Mouse (Mus musculus): ENCODE results near the gene Lancl1. TPM values are rescaled to one million over a fixed set of nuclear protein-coding genes. Genes with fewer than 3 reads are reported as not detected.

The Lancl1 gene
- polyA plus RNA-seq, 1 experiment from 2014 or later: 77.7 TPM

DNA sequence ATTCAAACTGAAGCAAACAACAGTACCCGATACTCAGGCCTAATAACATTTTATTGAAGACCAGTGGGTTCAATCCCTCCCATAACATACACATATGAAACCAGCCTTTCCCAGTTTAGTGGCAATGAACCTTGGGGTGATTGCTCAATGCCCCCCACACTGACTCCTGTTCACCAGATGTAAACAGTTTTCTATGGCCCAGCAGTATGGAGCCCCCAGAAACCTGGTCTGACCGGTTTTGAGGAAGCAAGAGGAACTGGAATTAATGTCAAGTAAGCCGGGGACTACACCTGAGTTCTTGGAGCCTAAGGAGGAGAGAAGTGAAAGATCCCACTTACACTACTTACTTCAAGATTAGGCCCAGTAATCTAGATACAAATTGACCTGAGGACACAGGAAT is 38.2 kb downstream of the Lancl1 start:
- peaks cover 20% of the 10 kb centered on the region for H3K4me1 ChIP-seq (ENCODE audit: control insufficient read depth, insufficient read depth, low read length)
- H3K27ac ChIP-seq (ENCODE audit: low read length): 0 out of 2 replicates have a peak overlapping the region, but pooled peaks have one; percentile 19
- H3K9ac ChIP-seq (ENCODE audit: low read length): no peak overlapping the region
- H3K36me3 ChIP-seq (ENCODE audit: control insufficient read depth, insufficient read depth, low read length): peaks cover 6% of the 10 kb centered on the region; the same call in 1 of the 2 replicates
- no peaks in the 10 kb centered on the region for H3K9me3 ChIP-seq (replicated peaks; ENCODE audit: control insufficient read depth, low read length)
- no peak overlapping the region for H3K4me3 ChIP-seq (replicated peaks; ENCODE audit: low read length)
- H3K27me3 ChIP-seq (ENCODE audit: control insufficient read depth, insufficient read depth, low read length): no peaks in the 10 kb centered on the region
- WGBS: 61% methylated on average over 3 of the region's 3 CpGs
- no peak overlapping the region for H3K4me2 ChIP-seq (ENCODE audit: low read depth, low read length)
- ATAC-seq (ENCODE audit: insufficient read depth, low FRiP score): peak; percentile 59; the same call in 1 of the 2 replicates

DNA sequence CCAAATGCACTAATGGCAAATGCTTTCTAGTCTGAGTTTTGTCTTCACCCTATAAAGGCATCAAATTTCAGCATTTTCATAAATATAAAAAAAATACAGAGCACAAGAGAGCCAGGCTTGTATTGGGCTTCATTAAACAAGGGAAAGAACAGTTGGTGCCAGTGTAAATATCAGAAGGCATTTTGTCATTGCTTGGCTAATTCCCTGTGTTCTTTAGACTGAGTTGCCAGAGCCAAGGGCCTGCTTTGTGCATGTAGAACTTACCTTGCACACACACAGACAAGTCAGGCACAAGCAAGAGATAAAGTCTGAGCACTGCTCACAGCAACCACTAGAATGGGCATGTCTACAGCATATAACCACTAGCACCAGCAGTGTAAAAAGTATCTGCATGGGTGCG is 40.1 kb downstream of the Lancl1 start:
- Histone ChIP-seq H3K9ac (ENCODE audit: low read length) (no peak overlapping the region), H3K4me1 (ENCODE audit: control insufficient read depth, insufficient read depth, low read length) (peaks cover 20% of the 10 kb centered on the region), H3K4me2 (ENCODE audit: low read depth, low read length) (no peak overlapping the region), H3K27me3 (ENCODE audit: control insufficient read depth, insufficient read depth, low read length) (no peaks in the 10 kb centered on the region), H3K4me3 (replicated peaks; ENCODE audit: low read length) (no peak overlapping the region), H3K36me3 (ENCODE audit: control insufficient read depth, insufficient read depth, low read length) (peaks cover 6% of the 10 kb centered on the region; the same call in 1 of the 2 replicates), H3K9me3 (replicated peaks; ENCODE audit: control insufficient read depth, low read length) (no peaks in the 10 kb centered on the region), H3K27ac (ENCODE audit: low read length) (no peak overlapping the region)
- no peak for ATAC-seq (ENCODE audit: insufficient read depth, low FRiP score)
- 90% methylated on average over 1 of the region's 1 CpGs for WGBS

DNA sequence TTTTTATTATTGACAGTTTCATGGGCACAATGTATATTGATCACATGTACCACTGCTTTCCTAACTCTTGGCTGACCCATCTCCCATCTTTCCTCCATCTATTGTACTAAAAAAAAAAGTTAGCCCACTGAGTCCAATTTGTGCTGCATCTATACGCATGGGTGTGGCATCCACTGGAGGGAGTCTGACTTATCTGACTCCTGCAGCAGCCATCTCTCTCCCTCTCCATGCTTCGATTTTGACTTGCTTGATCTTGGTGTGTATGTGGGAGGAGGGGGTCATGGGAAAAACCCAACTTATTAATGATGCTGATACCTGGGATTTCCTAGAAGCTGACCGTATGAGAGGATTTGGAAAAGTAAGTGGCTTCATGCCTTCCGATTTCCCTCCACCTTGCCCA is 40.5 kb downstream of the Lancl1 start:
- no peak overlapping the region for H3K4me3 ChIP-seq (replicated peaks; ENCODE audit: low read length)
- 85% methylated on average over 4 of the region's 4 CpGs for WGBS
- H3K9me3 ChIP-seq (replicated peaks; ENCODE audit: control insufficient read depth, low read length): no peaks in the 10 kb centered on the region
- ATAC-seq (ENCODE audit: insufficient read depth, low FRiP score): no peak
- no peak overlapping the region for H3K4me2 ChIP-seq (ENCODE audit: low read depth, low read length)
- no peak overlapping the region for H3K27ac ChIP-seq (ENCODE audit: low read length)
- no peaks in the 10 kb centered on the region for H3K27me3 ChIP-seq (ENCODE audit: control insufficient read depth, insufficient read depth, low read length)
- H3K9ac ChIP-seq (ENCODE audit: low read length): no peak overlapping the region
- peaks cover 6% of the 10 kb centered on the region; the same call in 1 of the 2 replicates for H3K36me3 ChIP-seq (ENCODE audit: control insufficient read depth, insufficient read depth, low read length)
- H3K4me1 ChIP-seq (ENCODE audit: control insufficient read depth, insufficient read depth, low read length): peaks cover 20% of the 10 kb centered on the region

DNA sequence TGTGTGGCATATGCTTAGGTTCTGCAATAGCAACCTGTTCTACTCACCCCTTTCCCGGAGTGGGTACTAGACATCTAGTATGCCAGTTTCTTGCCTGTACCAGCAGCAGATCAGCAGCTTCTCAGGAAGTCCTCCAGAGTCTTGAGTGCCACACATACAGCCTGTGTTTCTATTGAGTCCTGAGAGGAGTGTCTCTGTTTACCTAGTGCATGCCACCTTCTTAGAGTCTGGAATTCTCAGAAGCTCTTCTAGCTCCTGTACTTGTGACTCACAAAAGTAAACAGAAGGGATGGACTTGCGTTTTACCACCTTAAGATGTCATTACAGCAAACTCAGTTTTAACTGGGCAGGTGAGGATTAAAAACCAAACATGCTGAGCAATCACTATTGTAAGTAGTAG is 41.9 kb downstream of the Lancl1 start:
- Histone ChIP-seq H3K4me3 (replicated peaks; ENCODE audit: low read length) (no peak overlapping the region), H3K4me2 (ENCODE audit: low read depth, low read length) (no peak overlapping the region), H3K9me3 (replicated peaks; ENCODE audit: control insufficient read depth, low read length) (no peaks in the 10 kb centered on the region), H3K27ac (ENCODE audit: low read length) (peak overlapping the region; percentile 61), H3K27me3 (ENCODE audit: control insufficient read depth, insufficient read depth, low read length) (no peaks in the 10 kb centered on the region), H3K9ac (ENCODE audit: low read length) (no peak overlapping the region), H3K4me1 (ENCODE audit: control insufficient read depth, insufficient read depth, low read length) (peaks cover 18% of the 10 kb centered on the region; the same call in 1 of the 2 replicates), H3K36me3 (ENCODE audit: control insufficient read depth, insufficient read depth, low read length) (no peaks in the 10 kb centered on the region)
- 66% methylated on average over 2 of the region's 2 CpGs for WGBS
- ATAC-seq (ENCODE audit: insufficient read depth, low FRiP score): peak; percentile 82; the same call in 1 of the 2 replicates

DNA sequence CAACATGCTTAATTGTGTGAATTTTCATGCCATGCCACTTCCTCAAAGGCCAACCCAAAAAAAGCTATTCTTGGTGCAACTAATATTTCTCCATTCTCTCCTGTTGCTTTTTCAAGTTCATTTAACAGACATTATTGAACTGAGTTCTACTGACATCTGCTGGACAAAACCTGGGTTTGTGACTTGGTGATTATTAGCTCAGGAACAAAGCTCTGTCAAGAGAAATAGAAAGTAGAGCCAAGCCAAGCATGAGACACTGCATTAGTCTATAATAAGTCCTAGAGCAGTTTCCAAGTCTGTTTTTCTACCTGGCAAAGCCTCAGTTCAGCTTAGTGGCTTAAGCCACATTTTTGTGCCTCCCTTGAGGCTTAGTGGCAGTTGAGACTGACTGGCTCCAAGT is 45.9 kb downstream of the Lancl1 start:
- H3K9ac ChIP-seq (ENCODE audit: low read length): no peak overlapping the region
- H3K36me3 ChIP-seq (ENCODE audit: control insufficient read depth, insufficient read depth, low read length): no peaks in the 10 kb centered on the region
- H3K27ac ChIP-seq (ENCODE audit: low read length): no peak overlapping the region
- peaks cover 8% of the 10 kb centered on the region; the same call in 1 of the 2 replicates for H3K4me1 ChIP-seq (ENCODE audit: control insufficient read depth, insufficient read depth, low read length)
- H3K4me3 ChIP-seq (replicated peaks; ENCODE audit: low read length): no peak overlapping the region
- no peaks in the 10 kb centered on the region for H3K27me3 ChIP-seq (ENCODE audit: control insufficient read depth, insufficient read depth, low read length)
- no peak overlapping the region for H3K4me2 ChIP-seq (ENCODE audit: low read depth, low read length)
- ATAC-seq (ENCODE audit: insufficient read depth, low FRiP score): no peak; the same call in 1 of the 2 replicates
- no peaks in the 10 kb centered on the region for H3K9me3 ChIP-seq (replicated peaks; ENCODE audit: control insufficient read depth, low read length)

DNA sequence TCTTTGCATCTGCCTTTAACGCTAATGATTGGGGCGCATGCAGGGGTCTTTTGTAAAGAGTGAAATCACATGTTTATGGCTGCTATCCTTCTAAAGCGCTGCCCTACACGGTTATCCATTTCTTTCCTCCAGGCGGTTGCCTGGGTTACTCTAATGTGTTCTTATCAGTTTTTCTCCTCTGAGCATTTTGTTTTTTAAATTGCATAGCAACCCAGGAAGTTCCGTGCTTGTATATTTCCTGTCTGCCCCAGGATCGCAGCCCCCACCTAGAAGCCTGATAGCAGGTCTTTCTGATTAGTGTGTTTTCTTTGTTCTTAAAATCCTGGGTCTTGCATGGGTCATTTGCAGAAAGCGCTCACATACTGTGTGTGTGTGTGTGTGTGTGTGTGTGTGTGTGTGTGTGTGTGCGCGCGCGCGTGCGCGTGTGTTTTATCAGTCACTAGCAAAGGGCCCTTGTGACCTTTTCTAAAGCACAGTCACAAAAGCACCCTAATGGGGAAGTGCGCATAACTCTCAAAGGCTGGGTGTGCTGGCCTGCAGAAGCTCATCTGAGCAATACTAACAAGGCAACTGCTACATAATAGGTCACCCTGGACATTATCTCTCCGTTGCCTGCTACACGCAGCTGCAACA is 51.0 kb downstream of the Lancl1 start:
- Histone ChIP-seq H3K9ac (ENCODE audit: low read length) (no peak overlapping the region), H3K36me3 (ENCODE audit: control insufficient read depth, insufficient read depth, low read length) (no peaks in the 10 kb centered on the region), H3K4me2 (ENCODE audit: low read depth, low read length) (0 out of 2 replicates have a peak overlapping the region, but pooled peaks have one; percentile 10), H3K27ac (ENCODE audit: low read length) (no peak overlapping the region), H3K4me1 (ENCODE audit: control insufficient read depth, insufficient read depth, low read length) (no peaks in the 10 kb centered on the region), H3K4me3 (replicated peaks; ENCODE audit: low read length) (0 out of 2 replicates have a peak overlapping the region, but pooled peaks have one; percentile 6), H3K9me3 (replicated peaks; ENCODE audit: control insufficient read depth, low read length) (no peaks in the 10 kb centered on the region), H3K27me3 (ENCODE audit: control insufficient read depth, insufficient read depth, low read length) (no peaks in the 10 kb centered on the region)
- WGBS: 54% methylated on average over 18 of the region's 18 CpGs
- peak; percentile 76; the same call in 1 of the 2 replicates for ATAC-seq (ENCODE audit: insufficient read depth, low FRiP score)

DNA sequence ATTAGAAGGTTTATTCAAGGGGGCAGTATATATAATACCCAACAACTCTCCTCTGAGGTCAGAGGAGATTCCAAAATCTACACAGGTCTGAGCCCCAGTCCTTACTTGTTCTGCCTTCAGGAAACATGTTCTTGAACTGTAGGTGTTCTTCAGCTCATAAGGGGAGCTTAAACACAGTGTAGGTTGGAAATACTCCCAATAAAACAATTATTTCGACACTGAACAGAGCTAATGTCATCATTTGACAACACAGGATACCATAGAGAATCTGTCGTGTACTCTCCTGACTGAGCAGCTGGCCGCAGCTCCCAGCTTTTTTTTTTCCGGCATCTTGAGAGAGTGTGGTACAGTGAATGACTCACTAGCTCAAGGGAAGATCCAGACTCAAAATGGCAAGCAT is 52.8 kb downstream of the Lancl1 start:
- no peak for ATAC-seq (ENCODE audit: insufficient read depth, low FRiP score)
- no peak overlapping the region for H3K4me2 ChIP-seq (ENCODE audit: low read depth, low read length)
- no peaks in the 10 kb centered on the region for H3K27me3 ChIP-seq (ENCODE audit: control insufficient read depth, insufficient read depth, low read length)
- no peak overlapping the region for H3K27ac ChIP-seq (ENCODE audit: low read length)
- H3K36me3 ChIP-seq (ENCODE audit: control insufficient read depth, insufficient read depth, low read length): no peaks in the 10 kb centered on the region
- H3K4me1 ChIP-seq (ENCODE audit: control insufficient read depth, insufficient read depth, low read length): no peaks in the 10 kb centered on the region
- H3K9me3 ChIP-seq (replicated peaks; ENCODE audit: control insufficient read depth, low read length): no peaks in the 10 kb centered on the region
- H3K4me3 ChIP-seq (replicated peaks; ENCODE audit: low read length): no peak overlapping the region
- H3K9ac ChIP-seq (ENCODE audit: low read length): no peak overlapping the region
- 66% methylated on average over 4 of the region's 4 CpGs for WGBS

DNA sequence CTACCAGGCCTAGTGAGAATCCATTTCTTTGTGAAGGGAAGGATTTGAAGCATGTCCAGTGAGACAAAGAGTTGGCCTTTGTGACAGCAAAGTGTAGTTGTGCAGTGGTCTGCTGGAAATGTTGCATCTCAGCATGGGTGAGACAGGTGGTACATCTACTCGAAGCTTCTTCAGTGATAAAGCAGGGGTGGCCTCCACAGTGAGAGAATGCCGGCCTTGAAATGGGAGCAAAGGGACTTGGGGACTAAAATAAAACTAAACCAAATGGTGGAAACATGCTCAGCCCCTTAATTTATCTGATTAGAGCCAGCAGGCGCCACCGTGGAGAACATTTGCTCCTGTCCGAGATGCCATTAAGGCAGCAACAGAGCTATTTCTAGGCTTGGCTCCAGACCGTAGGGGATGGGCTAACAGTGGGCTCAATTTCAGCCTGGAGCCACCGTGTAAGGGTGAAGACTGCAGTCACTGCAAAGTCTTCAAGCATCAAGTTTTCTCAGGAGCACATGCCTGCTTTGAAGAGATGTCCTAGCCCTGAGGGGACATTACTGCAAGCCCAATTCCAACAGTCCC is 53.5 kb downstream of the Lancl1 start:
- Histone ChIP-seq H3K27me3 (ENCODE audit: control insufficient read depth, insufficient read depth, low read length) (no peaks in the 10 kb centered on the region), H3K36me3 (ENCODE audit: control insufficient read depth, insufficient read depth, low read length) (no peaks in the 10 kb centered on the region), H3K9me3 (replicated peaks; ENCODE audit: control insufficient read depth, low read length) (no peaks in the 10 kb centered on the region), H3K4me2 (ENCODE audit: low read depth, low read length) (no peak overlapping the region), H3K9ac (ENCODE audit: low read length) (no peak overlapping the region), H3K27ac (ENCODE audit: low read length) (no peak overlapping the region), H3K4me1 (ENCODE audit: control insufficient read depth, insufficient read depth, low read length) (no peaks in the 10 kb centered on the region), H3K4me3 (replicated peaks; ENCODE audit: low read length) (no peak overlapping the region)
- 66% methylated on average over 7 of the region's 7 CpGs for WGBS
- no peak for ATAC-seq (ENCODE audit: insufficient read depth, low FRiP score)

DNA sequence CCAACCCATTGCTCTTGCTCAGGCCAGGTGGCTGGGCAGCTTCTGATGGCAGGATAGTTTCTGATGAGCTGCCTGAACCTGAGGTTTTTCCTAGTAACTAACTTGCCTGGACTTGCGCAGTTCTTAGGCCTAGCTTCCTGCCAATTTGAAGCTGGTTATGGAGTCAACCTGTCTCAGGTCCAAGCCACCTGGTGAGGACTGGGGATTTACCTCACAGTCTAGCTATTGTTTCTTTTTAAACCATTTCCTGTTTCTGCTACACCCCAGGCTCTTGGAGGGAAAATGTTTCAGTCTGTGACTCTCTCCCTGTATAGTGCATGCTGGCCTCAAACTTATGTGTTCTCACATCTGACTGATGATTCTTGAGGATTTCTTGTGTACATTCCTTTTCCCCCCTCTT is 58.5 kb downstream of the Lancl1 start:
- Histone ChIP-seq H3K4me1 (ENCODE audit: control insufficient read depth, insufficient read depth, low read length) (no peaks in the 10 kb centered on the region), H3K9ac (ENCODE audit: low read length) (no peak overlapping the region), H3K4me3 (replicated peaks; ENCODE audit: low read length) (no peak overlapping the region), H3K9me3 (replicated peaks; ENCODE audit: control insufficient read depth, low read length) (no peaks in the 10 kb centered on the region), H3K4me2 (ENCODE audit: low read depth, low read length) (no peak overlapping the region), H3K36me3 (ENCODE audit: control insufficient read depth, insufficient read depth, low read length) (no peaks in the 10 kb centered on the region), H3K27me3 (ENCODE audit: control insufficient read depth, insufficient read depth, low read length) (no peaks in the 10 kb centered on the region), H3K27ac (ENCODE audit: low read length) (no peak overlapping the region)
- 100% methylated on average over 1 of the region's 1 CpGs for WGBS
- ATAC-seq (ENCODE audit: insufficient read depth, low FRiP score): no peak

Measured in stomach, embryonic 16.5 days (tissue).